Mouse (Mus musculus) liver, embryonic 14.5 days (tissue): ENCODE data around the gene Atg4a-ps.

ENCODE experiments used
- CTCF ChIP-seq: IDR thresholded peaks from 2 replicates; pipeline ENCODE4 v1.5.1; 2016; ENCODE audit warnings: antibody characterized with exemption, low read depth, control low read depth
- EP300 ChIP-seq: IDR thresholded peaks from 2 replicates; pipeline ENCODE4 v1.6.1; 2016; ENCODE audit warnings: antibody characterized with exemption, low read depth

DNA sequence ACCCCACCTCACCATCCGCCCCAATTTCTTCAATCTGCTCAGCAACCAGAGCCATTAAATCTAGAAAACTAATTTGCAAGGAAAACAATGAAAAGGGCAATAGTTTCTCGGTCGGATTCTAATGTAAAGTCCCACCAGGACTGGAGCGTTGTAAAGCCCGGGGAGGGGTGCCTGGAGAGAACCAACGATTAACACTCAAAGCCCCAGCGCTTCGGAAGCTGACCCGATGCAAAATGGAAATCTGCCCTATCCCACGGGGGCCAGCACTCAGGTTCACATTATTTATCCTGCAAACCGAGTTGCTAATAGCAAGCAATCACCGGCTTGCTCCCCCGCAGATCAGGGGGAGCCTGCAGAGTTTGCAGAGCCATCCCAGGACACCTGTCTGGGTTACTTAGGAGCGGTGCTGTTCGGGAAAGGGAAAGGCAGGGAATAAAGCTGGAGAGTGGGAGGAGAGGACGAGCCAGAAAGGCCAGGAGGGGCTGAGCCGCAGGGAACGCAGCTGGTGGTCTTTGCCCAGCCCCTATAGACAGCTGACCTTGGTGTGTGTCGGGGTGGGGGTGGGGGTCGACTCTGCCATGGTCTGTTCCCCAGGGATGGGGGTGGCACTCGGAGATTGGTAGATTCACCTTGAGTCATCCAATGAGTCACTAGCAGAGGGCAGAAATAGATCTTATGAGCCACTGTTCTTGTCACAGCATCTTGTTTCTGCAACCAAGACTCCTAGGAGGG lies 37.5 kb upstream of the Atg4a-ps start:
- TF ChIP-seq CTCF (no peak), EP300 (no peak)
